Mouse (Mus musculus) limb, embryonic 14.5 days (tissue): ENCODE data around the gene Neurl1a. TPM values are rescaled to one million over a fixed set of nuclear protein-coding genes. Genes with fewer than 3 reads are reported as not detected.

Source experiments
- ATAC-seq: fragments of 200-750 bp; cut with Nextera tagmentation; 2 replicates; pipeline ENCODE4 v1.8.0; 2017; ENCODE audit warnings: low read depth, moderate number of reproducible peaks, moderate TSS enrichment; ENCODE audit not compliant: low FRiP score
- DNase-seq: peaks from one replicate; pipeline ENCODE4 v3.0.0-alpha.2; 2015; ENCODE audit warnings: low spot score
- H3K27ac ChIP-seq: fragments of 300-500 bp; sonication (generic); replicated peaks from 2 replicates; pipeline ENCODE4 v1.5.1; 2014; ENCODE audit warnings: low read depth, mild to moderate bottlenecking, low read length, moderate library complexity, mixed read lengths
- H3K27me3 ChIP-seq: fragments of 300-500 bp; sonication (generic); 2 replicates; pipeline ENCODE4 v1.6.1; 2014; ENCODE audit warnings: low read length, mixed read lengths; ENCODE audit not compliant: control insufficient read depth, insufficient read depth
- H3K36me3 ChIP-seq: fragments of 300-500 bp; sonication (generic); 2 replicates; pipeline ENCODE4 v1.6.1; 2014; ENCODE audit warnings: mild to moderate bottlenecking, low read length, moderate library complexity, mixed read lengths; ENCODE audit not compliant: control insufficient read depth, insufficient read depth
- H3K4me1 ChIP-seq: fragments of 300-500 bp; sonication (generic); 2 replicates; pipeline ENCODE4 v1.6.1; 2014; ENCODE audit warnings: antibody characterized with exemption, low read length, mixed read lengths; ENCODE audit not compliant: control insufficient read depth, insufficient read depth
- H3K4me2 ChIP-seq: fragments of 300-500 bp; sonication (generic); replicated peaks from 2 replicates; pipeline ENCODE4 v1.6.1; 2014; ENCODE audit warnings: low read depth, mild to moderate bottlenecking, low read length, moderate library complexity; ENCODE audit not compliant: severe bottlenecking
- H3K4me3 ChIP-seq: fragments of 300-500 bp; sonication (generic); replicated peaks from 2 replicates; pipeline ENCODE4 v1.5.1; 2014; ENCODE audit warnings: low read length
- H3K9ac ChIP-seq: fragments of 300-500 bp; sonication (generic); 2 replicates; pipeline ENCODE4 v1.6.1; 2014; ENCODE audit warnings: mild to moderate bottlenecking, low read depth, low read length, moderate library complexity; ENCODE audit not compliant: severe bottlenecking
- H3K9me3 ChIP-seq: fragments of 300-500 bp; sonication (generic); 2 replicates; pipeline ENCODE4 v1.6.1; 2016; ENCODE audit warnings: low read length; ENCODE audit not compliant: control insufficient read depth
- POLR2A ChIP-seq: fragments of 200-500 bp; IDR thresholded peaks from 2 replicates; pipeline ENCODE4 v1.8.0; 2012; ENCODE audit warnings: inconsistent platforms, mild to moderate bottlenecking, moderate library complexity, borderline replicate concordance; ENCODE audit not compliant: insufficient read depth, insufficient read length; ENCODE audit errors: extremely low read depth
- WGBS: fragments of 180-500 bp; shearing (Covaris S2); extraction: QIAGEN DNeasy Blood & Tissue Kit; methylation state at CpG from one replicate; pipeline ENCODE4 v1.1.7; 2014; 5-methylcytosine and 5-hydroxymethylcytosine counted together
- microRNA-seq: library from miRNA; unstranded; fragments of <30 nt; microRNA quantifications from one replicate; pipeline ENCODE4, GENCODE M21; 2016
- polyA plus RNA-seq, 2 experiments: library from polyadenylated mRNA; depleted of rRNA in 1 of 2; stranded (reverse) in 1 of 2; unstranded in 1 of 2; fragments of >200 nt; fragmentation: Nextera tagmentation in 1 of 2; extraction: Ambion mirVana in 1 of 2; gene quantifications; 2 replicates each; pipeline versions ENCODE4 v1.2.1 to v1.2.3; 2012 to 2014

Neurl1a gene
- polyA plus RNA-seq, 2 experiments, result 8.0 to 10.3 TPM

DNA sequence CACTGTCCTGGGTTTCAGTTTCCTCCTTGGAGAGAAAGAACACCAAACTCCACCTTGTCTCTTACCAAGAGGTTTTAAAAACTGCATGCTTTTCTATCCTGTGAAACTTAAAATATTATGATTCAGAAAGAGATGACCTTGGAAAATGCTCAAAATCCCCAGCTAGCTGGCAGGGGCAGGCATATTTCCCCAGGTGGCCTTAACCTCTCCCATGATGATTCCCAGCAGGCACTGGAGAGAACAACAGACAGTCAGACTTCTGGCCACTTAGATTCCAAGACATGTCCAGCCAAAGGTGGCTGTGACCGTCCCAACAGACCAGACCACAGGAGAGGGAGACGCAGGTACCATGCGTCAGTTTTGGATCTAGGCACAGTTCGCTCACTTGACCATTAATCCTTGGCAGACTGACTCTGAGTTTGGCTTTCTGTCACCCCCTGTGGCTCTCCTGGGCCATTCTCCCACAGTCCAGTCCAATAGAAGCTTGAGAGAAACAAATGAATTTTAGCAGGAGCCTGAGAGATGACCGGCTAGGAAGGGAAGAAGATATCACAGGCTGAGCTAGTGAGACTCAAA lies 125.6 kb downstream of the Neurl1a start:
- Histone ChIP-seq H3K9ac (no peak overlapping the region), H3K27me3 (no peaks in the 10 kb centered on the region), H3K4me2 (no peak overlapping the region), H3K36me3 (peaks cover 65% of the 10 kb centered on the region), H3K27ac (no peak overlapping the region), H3K9me3 (no peaks in the 10 kb centered on the region), H3K4me3 (no peak overlapping the region), H3K4me1 (peaks cover 27% of the 10 kb centered on the region)
- DNase-seq (no peak), ATAC-seq (no peak)
- TF ChIP-seq POLR2A, result no peak
- 82% methylated on average over 5 of the region's 5 CpGs for WGBS

DNA sequence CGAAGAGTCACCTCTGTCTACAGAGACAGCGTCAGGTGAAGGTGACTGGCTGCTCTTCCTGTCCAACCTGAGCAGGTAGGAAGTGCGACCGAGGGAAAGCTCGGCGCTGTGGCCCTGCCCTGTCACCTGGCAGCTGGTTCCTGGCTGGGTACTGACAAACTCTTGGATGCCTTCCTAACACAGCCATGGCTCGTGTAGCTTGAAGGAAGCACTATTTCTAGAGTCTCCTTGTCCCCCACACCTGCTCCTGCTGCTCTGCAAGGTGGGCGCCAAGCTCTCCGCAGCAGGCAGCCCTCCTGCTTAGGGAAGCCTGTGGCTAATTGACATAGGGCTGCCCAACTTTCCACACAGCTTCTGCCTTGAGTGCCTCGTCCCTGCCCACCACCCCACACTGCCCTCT lies 126.8 kb downstream of the Neurl1a start:
- TF ChIP-seq POLR2A, result no peak
- Histone ChIP-seq H3K27ac (no peak overlapping the region), H3K4me2 (no peak overlapping the region), H3K4me3 (no peak overlapping the region), H3K36me3 (peaks cover 66% of the 10 kb centered on the region), H3K9me3 (no peaks in the 10 kb centered on the region), H3K27me3 (no peaks in the 10 kb centered on the region), H3K9ac (no peak overlapping the region), H3K4me1 (peaks cover 30% of the 10 kb centered on the region)
- DNase-seq (no peak), ATAC-seq (no peak)
- WGBS, result 84% methylated on average over 10 of the region's 10 CpGs

DNA sequence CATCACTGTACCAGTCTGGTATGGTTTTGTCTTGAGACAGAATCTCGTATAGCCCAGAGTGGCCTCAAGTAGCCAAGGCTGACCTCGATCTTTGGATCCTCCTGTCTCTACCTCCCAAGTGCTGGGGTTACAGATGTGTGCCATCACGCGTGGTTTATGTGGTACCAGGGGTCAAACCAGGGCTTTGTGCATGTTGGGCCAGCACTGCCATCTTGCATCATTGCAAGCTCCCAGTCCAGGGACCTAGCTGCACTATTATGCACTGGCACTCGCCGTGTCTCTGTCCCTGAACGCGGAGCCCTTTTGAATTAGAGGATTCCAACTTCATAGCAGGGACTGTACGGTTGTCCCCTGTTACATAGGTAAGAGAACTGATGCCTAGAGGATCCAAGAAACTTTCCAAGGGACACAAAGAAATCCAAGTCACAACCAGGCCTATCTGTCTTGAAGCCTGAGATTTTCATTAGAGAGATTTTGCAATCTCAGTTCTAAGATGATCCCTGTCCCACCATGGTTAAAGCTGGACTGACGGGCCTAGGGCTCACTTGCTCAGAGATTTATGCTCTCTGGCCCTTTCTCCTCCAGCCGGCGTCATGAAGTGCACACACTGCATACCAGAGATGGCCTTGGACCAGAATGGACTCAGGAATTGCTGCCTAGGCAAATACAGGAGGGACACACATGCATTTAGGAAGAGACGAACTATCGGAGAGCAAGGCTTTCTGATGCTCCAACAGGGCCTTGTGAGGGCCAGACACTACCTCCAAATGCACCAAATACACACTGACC lies 127.7 kb downstream of the Neurl1a start:
- no peak for DNase-seq
- WGBS, result 88% methylated on average over 14 of the region's 14 CpGs
- Histone ChIP-seq H3K27me3 (no peaks in the 10 kb centered on the region), H3K4me1 (peaks cover 21% of the 10 kb centered on the region), H3K4me3 (no peak overlapping the region), H3K36me3 (peaks cover 60% of the 10 kb centered on the region), H3K4me2 (no peak overlapping the region), H3K27ac (no peak overlapping the region), H3K9me3 (no peaks in the 10 kb centered on the region), H3K9ac (no peak overlapping the region)
- TF ChIP-seq POLR2A, result no peak
- ATAC-seq, result no peak

DNA sequence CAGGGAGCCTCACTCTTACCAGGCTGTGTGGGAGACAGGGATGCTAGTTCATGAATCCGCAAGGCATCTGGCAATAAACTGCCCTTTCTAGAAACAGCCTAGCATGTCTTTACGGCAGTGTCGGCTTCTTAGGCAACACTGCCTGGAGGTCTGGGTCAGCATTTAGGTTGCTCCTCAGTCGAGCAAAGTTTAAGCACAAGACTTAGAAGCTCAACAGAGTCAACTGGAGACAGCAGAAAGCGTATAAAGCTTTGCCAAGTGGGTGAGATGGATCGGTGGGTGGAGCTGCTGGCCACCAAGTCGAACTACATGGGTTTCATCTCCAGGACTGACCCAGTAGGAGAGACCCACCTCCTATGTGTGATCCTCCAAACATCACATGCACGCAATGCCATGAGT lies 128.3 kb downstream of the Neurl1a start:
- no peaks in the 10 kb centered on the region for H3K9me3 ChIP-seq
- no peak for TF ChIP-seq POLR2A
- no peak overlapping the region for H3K4me3 ChIP-seq
- H3K4me2 ChIP-seq, result no peak overlapping the region
- WGBS, result 81% methylated on average over 8 of the region's 8 CpGs
- ATAC-seq, result no peak
- peaks cover 62% of the 10 kb centered on the region for H3K36me3 ChIP-seq
- peaks cover 21% of the 10 kb centered on the region for H3K4me1 ChIP-seq
- no peak overlapping the region for H3K27ac ChIP-seq
- no peak overlapping the region for H3K9ac ChIP-seq
- H3K27me3 ChIP-seq, result no peaks in the 10 kb centered on the region
- no peak for DNase-seq

Small RNA genes lying within 50 kb of the gene (microRNA-seq; reads per million reads assigned to microRNA genes)
- not detected for gene Mir6995

Other genes with a start within 250 kb of the Neurl1a start
- gene Ina, start 164.1 kb upstream of the Neurl1a start, polyA plus RNA-seq (2012; rRNA removed), result 1.2 and 1.3 TPM in 2 replicates
- 0.40 and 0.48 TPM in 2 replicates for gene Ina, start 164.1 kb upstream of the Neurl1a start, polyA plus RNA-seq (2014; fragmentation: Nextera tagmentation; extraction: Ambion mirVana)
- 28.2 and 32.9 TPM in 2 replicates for gene Nt5c2, start 163.7 kb upstream of the Neurl1a start, polyA plus RNA-seq (2012; rRNA removed)
- gene Nt5c2, start 163.7 kb upstream of the Neurl1a start, polyA plus RNA-seq (2014; fragmentation: Nextera tagmentation; extraction: Ambion mirVana), result 67.1 and 68.7 TPM in 2 replicates
- gene Pcgf6, start 127.9 kb upstream of the Neurl1a start, polyA plus RNA-seq (2012; rRNA removed), result 30.5 and 33.9 TPM in 2 replicates
- 17.7 and 20.5 TPM in 2 replicates for gene Pcgf6, start 127.9 kb upstream of the Neurl1a start, polyA plus RNA-seq (2014; fragmentation: Nextera tagmentation; extraction: Ambion mirVana)
- gene Taf5, start 111.1 kb upstream of the Neurl1a start, polyA plus RNA-seq (2012; rRNA removed), result 8.1 and 8.7 TPM in 2 replicates
- 7.9 and 8.8 TPM in 2 replicates for gene Taf5, start 111.1 kb upstream of the Neurl1a start, polyA plus RNA-seq (2014; fragmentation: Nextera tagmentation; extraction: Ambion mirVana)
- gene Usmg5, start 88.2 kb upstream of the Neurl1a start, polyA plus RNA-seq (2012; rRNA removed), result 498 and 671 TPM in 2 replicates
- gene Usmg5, start 88.2 kb upstream of the Neurl1a start, polyA plus RNA-seq (2014; fragmentation: Nextera tagmentation; extraction: Ambion mirVana), result 1,023 and 1,208 TPM in 2 replicates
- gene Pdcd11, start 88.1 kb upstream of the Neurl1a start, polyA plus RNA-seq (2012; rRNA removed), result 18.0 and 20.8 TPM in 2 replicates
- 11.0 and 11.1 TPM in 2 replicates for gene Pdcd11, start 88.1 kb upstream of the Neurl1a start, polyA plus RNA-seq (2014; fragmentation: Nextera tagmentation; extraction: Ambion mirVana)
- gene Calhm2, start 40.5 kb upstream of the Neurl1a start, polyA plus RNA-seq (2012; rRNA removed), result 11.4 and 13.9 TPM in 2 replicates
- gene Calhm2, start 40.5 kb upstream of the Neurl1a start, polyA plus RNA-seq (2014; fragmentation: Nextera tagmentation; extraction: Ambion mirVana), result 4.7 and 5.2 TPM in 2 replicates
- gene Calhm1, start 34.6 kb upstream of the Neurl1a start, polyA plus RNA-seq (2012; rRNA removed), result not detected in 2 replicates
- not detected in 2 replicates for gene Calhm1, start 34.6 kb upstream of the Neurl1a start, polyA plus RNA-seq (2014; fragmentation: Nextera tagmentation; extraction: Ambion mirVana)
- not detected in 2 replicates for gene Calhm3, start 21.1 kb upstream of the Neurl1a start, polyA plus RNA-seq (2012; rRNA removed)
- gene Calhm3, start 21.1 kb upstream of the Neurl1a start, polyA plus RNA-seq (2014; fragmentation: Nextera tagmentation; extraction: Ambion mirVana), result not detected in 2 replicates